Mouse (Mus musculus) E14TG2a.4 (cell line): ENCODE measurements around the gene Smpd3.

ENCODE experiments used
- CTCF ChIP-seq: conservative IDR thresholded peaks from 2 replicates; pipeline ENCODE4 v1.5.1; 2014; ENCODE audit warnings: low read length
- NANOG ChIP-seq: IDR thresholded peaks from 2 replicates; pipeline ENCODE4 v1.6.1; 2014; ENCODE audit warnings: borderline replicate concordance, low read length, mixed read lengths
- POU5F1 ChIP-seq: IDR thresholded peaks from 2 replicates; pipeline ENCODE4 v1.6.1; 2014; ENCODE audit warnings: low read length, borderline replicate concordance

- no peak for TF ChIP-seq CTCF
- no peak for TF ChIP-seq NANOG
- TF ChIP-seq POU5F1: no peak
Measured at GRCm38 (mm10) chr8:106232751-106233150, 105.0 kb downstream of the Smpd3 start.
